Mouse (Mus musculus): ENCODE data around the gene Mup21. TPM values are rescaled to one million over a fixed set of nuclear protein-coding genes. Genes with fewer than 3 reads are reported as not detected.
A peak's percentile ranks its signal among the peaks of the same experiment; 100 is the strongest.
"Not testable (repeated sequence)": the region's sequence is repeated elsewhere in the genome, so short reads cannot be mapped to it uniquely, and the experiment has no call there.

The Mup21 gene
- not detected in 2 replicates for polyA plus RNA-seq (2014; fragmentation: Nextera tagmentation; extraction: Ambion mirVana)

- Histone ChIP-seq H3K9ac (ENCODE audit: low read length) (no peak within 1 kb of the TSS), H3K4me3 (ENCODE audit: low read depth, low read length) (no peak within 1 kb of the TSS), H3K36me3 (ENCODE audit: control insufficient read depth, insufficient read depth, low read length) (no peaks in the 10 kb centered on the region), H3K27ac (ENCODE audit: low read depth, low read length) (no peak within 1 kb of the TSS), H3K4me2 (ENCODE audit: low read depth) (no peak within 1 kb of the TSS), H3K27me3 (ENCODE audit: control insufficient read depth, insufficient read depth, low read length) (no peaks in the 10 kb centered on the region), H3K9me3 (ENCODE audit: control insufficient read depth, low read length) (no peaks in the 10 kb centered on the region), H3K4me1 (ENCODE audit: control insufficient read depth, insufficient read depth, low read length) (no peaks in the 10 kb centered on the region)
- ATAC-seq (ENCODE audit: insufficient read depth, low FRiP score, low TSS enrichment) = no peak
- WGBS = 94% methylated on average over 2 of the region's 2 CpGs
- DNase-seq (ENCODE audit: low spot score) = no peak
Measured at GRCm38 (mm10) chr4:62150811-62151210, at the start of gene Mup21. Gene Mup21, minus strand, starts transcription at chr4:62150863.

DNA sequence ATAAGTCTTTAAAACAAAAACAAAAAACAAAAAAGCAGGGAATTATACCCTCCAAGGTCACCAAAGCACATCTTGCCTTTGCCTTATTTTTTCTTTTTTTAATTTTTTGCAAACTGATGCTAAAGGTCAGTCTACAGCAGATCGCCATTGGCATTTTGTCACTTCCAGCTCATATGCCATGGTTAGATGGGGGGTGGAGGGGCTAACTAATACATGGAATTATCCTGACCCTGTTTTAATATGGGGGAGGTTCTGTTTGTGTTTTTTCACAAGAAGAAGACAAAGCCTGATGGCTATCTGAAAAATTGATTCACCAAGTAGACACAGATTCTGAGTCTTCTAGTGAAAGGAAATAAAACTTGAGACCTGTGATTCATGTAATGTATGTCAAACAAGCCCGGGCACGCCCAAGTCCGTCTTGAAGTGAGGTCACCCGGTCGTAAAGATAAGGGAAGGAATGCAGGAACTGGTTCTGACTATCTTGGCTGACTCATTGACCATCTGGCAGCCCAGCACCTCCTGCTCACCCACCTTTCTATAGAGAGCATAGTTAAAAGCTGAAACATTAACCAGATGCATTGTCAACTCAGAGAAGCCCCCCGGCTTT, 49.4 kb upstream of the Mup21 start:
- Histone ChIP-seq H3K4me3 (ENCODE audit: low read depth, low read length) (no peak overlapping the region), H3K9me3 (ENCODE audit: control insufficient read depth, low read length) (peaks cover 6% of the 10 kb centered on the region), H3K4me2 (ENCODE audit: low read depth) (no peak overlapping the region), H3K27me3 (ENCODE audit: control insufficient read depth, insufficient read depth, low read length) (no peaks in the 10 kb centered on the region), H3K36me3 (ENCODE audit: control insufficient read depth, insufficient read depth, low read length) (peaks cover 43% of the 10 kb centered on the region), H3K27ac (ENCODE audit: low read depth, low read length) (no peak overlapping the region), H3K9ac (ENCODE audit: low read length) (no peak overlapping the region), H3K4me1 (ENCODE audit: control insufficient read depth, insufficient read depth, low read length) (no peaks in the 10 kb centered on the region)
- no peak for ATAC-seq (ENCODE audit: insufficient read depth, low FRiP score, low TSS enrichment)
- no peak for DNase-seq (ENCODE audit: low spot score)
- WGBS = 91% methylated on average over 7 of the region's 7 CpGs

DNA sequence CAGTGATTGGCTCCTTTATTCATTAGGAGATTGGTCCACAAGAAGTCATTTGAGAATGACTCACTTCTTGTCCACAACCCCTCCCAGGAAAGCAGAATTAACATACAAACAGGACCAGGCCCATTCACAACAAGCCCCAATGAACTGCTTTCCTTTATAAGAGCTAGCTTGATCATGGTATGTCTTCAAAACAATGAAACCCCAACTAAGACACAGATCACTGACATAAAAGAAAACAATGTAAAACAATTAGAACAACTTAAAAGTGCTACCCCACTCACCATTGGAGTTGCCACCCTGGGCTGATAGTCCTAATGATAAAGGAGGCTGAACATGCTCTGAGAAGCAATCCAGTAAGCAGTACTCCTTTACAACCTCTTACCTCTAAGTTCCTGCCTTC, 38.1 kb upstream of the Mup21 start:
- peaks cover 33% of the 10 kb centered on the region for H3K9me3 ChIP-seq (ENCODE audit: control insufficient read depth, low read length)

GRCm38 (mm10) chr4:62177282-62177681, 26.6 kb upstream of the Mup21 start:
- H3K4me2 ChIP-seq (ENCODE audit: low read depth) = no peak overlapping the region
- no peaks in the 10 kb centered on the region for H3K4me1 ChIP-seq (ENCODE audit: control insufficient read depth, insufficient read depth, low read length)
- H3K4me3 ChIP-seq (ENCODE audit: low read depth, low read length) = no peak overlapping the region
- ATAC-seq (ENCODE audit: insufficient read depth, low FRiP score, low TSS enrichment) = no peak
- no peaks in the 10 kb centered on the region for H3K36me3 ChIP-seq (ENCODE audit: control insufficient read depth, insufficient read depth, low read length)
- DNase-seq (ENCODE audit: low spot score) = peak; percentile 11
- H3K9ac ChIP-seq (ENCODE audit: low read length) = no peak overlapping the region
- 49% methylated on average over 5 of the region's 5 CpGs for WGBS
- no peak overlapping the region for H3K27ac ChIP-seq (ENCODE audit: low read depth, low read length)
- no peaks in the 10 kb centered on the region for H3K27me3 ChIP-seq (ENCODE audit: control insufficient read depth, insufficient read depth, low read length)
- H3K9me3 ChIP-seq (ENCODE audit: control insufficient read depth, low read length) = no peaks in the 10 kb centered on the region

More for the DNA sequence above, 38.1 kb upstream of the Mup21 start:
- no peak for ATAC-seq (ENCODE audit: insufficient read depth, low FRiP score, low TSS enrichment)
- H3K4me3 ChIP-seq (ENCODE audit: low read depth, low read length) = no peak overlapping the region
- DNase-seq (ENCODE audit: low spot score) = no peak
- no peaks in the 10 kb centered on the region for H3K4me1 ChIP-seq (ENCODE audit: control insufficient read depth, insufficient read depth, low read length)
- no peak overlapping the region for H3K27ac ChIP-seq (ENCODE audit: low read depth, low read length)
- H3K27me3 ChIP-seq (ENCODE audit: control insufficient read depth, insufficient read depth, low read length) = no peaks in the 10 kb centered on the region
- no peak overlapping the region for H3K9ac ChIP-seq (ENCODE audit: low read length)
- no peak overlapping the region for H3K4me2 ChIP-seq (ENCODE audit: low read depth)
- peaks cover 45% of the 10 kb centered on the region for H3K36me3 ChIP-seq (ENCODE audit: control insufficient read depth, insufficient read depth, low read length)

DNA sequence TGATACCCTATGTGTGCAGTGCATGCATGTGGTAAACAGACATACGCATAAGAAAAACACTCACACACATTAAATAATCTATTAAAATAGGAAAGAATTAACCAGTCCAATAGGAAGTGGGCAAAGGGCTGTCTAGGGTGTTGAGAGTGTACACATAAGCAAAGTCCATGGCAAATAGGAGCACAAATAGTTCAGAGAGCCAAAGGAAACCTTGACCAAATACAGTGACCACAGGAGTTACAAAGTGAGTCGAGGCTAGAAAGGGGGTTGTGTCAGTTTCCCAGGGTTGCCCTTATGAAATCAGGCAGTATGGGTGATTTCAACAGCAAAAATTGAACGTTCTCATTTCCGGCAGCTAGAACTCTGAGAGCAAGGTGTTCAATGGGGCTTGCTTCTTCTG, 23.8 kb upstream of the Mup21 start:
- no peaks in the 10 kb centered on the region for H3K27me3 ChIP-seq (ENCODE audit: control insufficient read depth, insufficient read depth, low read length)
- H3K36me3 ChIP-seq (ENCODE audit: control insufficient read depth, insufficient read depth, low read length) = no peaks in the 10 kb centered on the region
- H3K27ac ChIP-seq (ENCODE audit: low read depth, low read length) = no peak overlapping the region
- no peak overlapping the region for H3K4me3 ChIP-seq (ENCODE audit: low read depth, low read length)
- H3K9ac ChIP-seq (ENCODE audit: low read length) = no peak overlapping the region
- H3K4me2 ChIP-seq (ENCODE audit: low read depth) = no peak overlapping the region
- WGBS = 89% methylated on average over 4 of the region's 4 CpGs
- DNase-seq (ENCODE audit: low spot score) = no peak
- no peaks in the 10 kb centered on the region for H3K4me1 ChIP-seq (ENCODE audit: control insufficient read depth, insufficient read depth, low read length)
- no peak for ATAC-seq (ENCODE audit: insufficient read depth, low FRiP score, low TSS enrichment)
- no peaks in the 10 kb centered on the region for H3K9me3 ChIP-seq (ENCODE audit: control insufficient read depth, low read length)

DNA sequence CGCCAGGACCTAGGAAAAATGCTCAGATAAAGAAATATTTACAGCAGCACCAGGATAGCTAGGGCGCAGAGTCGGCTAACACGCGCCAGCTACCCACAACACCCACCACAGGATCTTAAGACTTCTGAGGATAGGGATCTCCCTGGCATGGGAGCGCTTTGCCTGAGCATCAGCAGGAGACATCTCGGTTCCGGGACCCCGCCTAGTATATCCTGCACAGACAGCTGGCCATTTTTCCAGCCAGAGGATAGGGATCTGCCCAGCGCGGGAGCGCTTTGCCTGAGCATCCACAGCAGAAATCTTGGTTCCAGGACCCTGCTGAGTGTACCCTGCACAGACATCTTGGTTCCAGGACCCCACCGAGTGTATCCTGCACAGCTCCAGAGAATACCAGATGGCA, 17.0 kb upstream of the Mup21 start:
- WGBS = 91% methylated on average over 13 of the region's 13 CpGs
- not testable (repeated sequence) for H3K9me3 ChIP-seq (ENCODE audit: control insufficient read depth, low read length); H3K4me3 ChIP-seq (ENCODE audit: low read depth, low read length); H3K27me3 ChIP-seq (ENCODE audit: control insufficient read depth, insufficient read depth, low read length); H3K4me2 ChIP-seq (ENCODE audit: low read depth); H3K9ac ChIP-seq (ENCODE audit: low read length); H3K4me1 ChIP-seq (ENCODE audit: control insufficient read depth, insufficient read depth, low read length); ATAC-seq (ENCODE audit: insufficient read depth, low FRiP score, low TSS enrichment); H3K27ac ChIP-seq (ENCODE audit: low read depth, low read length); DNase-seq (ENCODE audit: low spot score); H3K36me3 ChIP-seq (ENCODE audit: control insufficient read depth, insufficient read depth, low read length)

- DNase-seq (ENCODE audit: low spot score) (no peak), ATAC-seq (ENCODE audit: insufficient read depth, low FRiP score, low TSS enrichment) (no peak)
- Histone ChIP-seq H3K9me3 (ENCODE audit: control insufficient read depth, low read length) (no peaks in the 10 kb centered on the region), H3K9ac (ENCODE audit: low read length) (no peak overlapping the region), H3K4me2 (ENCODE audit: low read depth) (no peak overlapping the region), H3K4me3 (ENCODE audit: low read depth, low read length) (no peak overlapping the region), H3K36me3 (ENCODE audit: control insufficient read depth, insufficient read depth, low read length) (no peaks in the 10 kb centered on the region), H3K27ac (ENCODE audit: low read depth, low read length) (no peak overlapping the region), H3K4me1 (ENCODE audit: control insufficient read depth, insufficient read depth, low read length) (no peaks in the 10 kb centered on the region), H3K27me3 (ENCODE audit: control insufficient read depth, insufficient read depth, low read length) (no peaks in the 10 kb centered on the region)
- WGBS = 81% methylated on average over 1 of the region's 1 CpGs
Measured at GRCm38 (mm10) chr4:62158401-62158800, 7.7 kb upstream of the Mup21 start.

DNA sequence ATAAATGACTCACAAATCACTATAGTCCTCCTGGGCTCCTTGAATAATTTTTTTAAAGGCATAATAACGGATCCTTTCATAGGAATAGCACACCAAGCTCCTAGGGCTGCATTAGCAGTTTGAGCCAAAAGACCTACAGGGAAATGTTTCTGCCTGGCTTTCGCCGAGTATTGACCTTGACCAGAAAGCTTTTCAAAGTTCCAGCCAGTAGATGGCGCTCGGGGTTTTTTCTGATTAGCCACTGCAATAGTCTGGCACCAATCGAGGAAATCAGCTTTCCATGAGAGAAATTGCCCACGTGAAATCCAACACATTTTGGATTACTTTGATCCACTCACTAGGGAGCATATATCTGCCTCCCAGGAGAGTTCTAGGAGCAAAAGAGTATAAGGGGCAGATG, 17.0 kb downstream of the Mup21 start:
- ATAC-seq (ENCODE audit: insufficient read depth, low FRiP score, low TSS enrichment) (no peak), DNase-seq (ENCODE audit: low spot score) (no peak)
- Histone ChIP-seq H3K36me3 (ENCODE audit: control insufficient read depth, insufficient read depth, low read length) (no peaks in the 10 kb centered on the region), H3K9me3 (ENCODE audit: control insufficient read depth, low read length) (0 out of 2 replicates have a peak, but pooled peaks cover 2% of the 10 kb centered on the region), H3K4me3 (ENCODE audit: low read depth, low read length) (no peak overlapping the region), H3K9ac (ENCODE audit: low read length) (no peak overlapping the region), H3K4me2 (ENCODE audit: low read depth) (no peak overlapping the region), H3K27ac (ENCODE audit: low read depth, low read length) (no peak overlapping the region), H3K27me3 (ENCODE audit: control insufficient read depth, insufficient read depth, low read length) (no peaks in the 10 kb centered on the region), H3K4me1 (ENCODE audit: control insufficient read depth, insufficient read depth, low read length) (no peaks in the 10 kb centered on the region)
- 70% methylated on average over 7 of the region's 7 CpGs for WGBS

- H3K27me3 ChIP-seq (ENCODE audit: control insufficient read depth, insufficient read depth, low read length); H3K4me2 ChIP-seq (ENCODE audit: low read depth); H3K27ac ChIP-seq (ENCODE audit: low read depth, low read length); H3K4me1 ChIP-seq (ENCODE audit: control insufficient read depth, insufficient read depth, low read length); H3K9me3 ChIP-seq (ENCODE audit: control insufficient read depth, low read length); H3K36me3 ChIP-seq (ENCODE audit: control insufficient read depth, insufficient read depth, low read length); H3K4me3 ChIP-seq (ENCODE audit: low read depth, low read length); DNase-seq (ENCODE audit: low spot score); ATAC-seq (ENCODE audit: insufficient read depth, low FRiP score, low TSS enrichment); H3K9ac ChIP-seq (ENCODE audit: low read length): not testable (repeated sequence)
- WGBS = no CpG with 5 or more reads among the region's 2 CpGs
Measured at GRCm38 (mm10) chr4:62103366-62103765, 47.3 kb downstream of the Mup21 start.
